Mouse (Mus musculus): ENCODE measurements around the gene E2f2.

Gene E2f2

GRCm38 (mm10) chr4:136145362-136145885, 26.8 kb upstream of the E2f2 start:
- no peak for DNase-seq

- DNase-seq, result no peak
Measured at GRCm38 (mm10) chr4:136145991-136146711, 26.0 kb upstream of the E2f2 start.

DNA sequence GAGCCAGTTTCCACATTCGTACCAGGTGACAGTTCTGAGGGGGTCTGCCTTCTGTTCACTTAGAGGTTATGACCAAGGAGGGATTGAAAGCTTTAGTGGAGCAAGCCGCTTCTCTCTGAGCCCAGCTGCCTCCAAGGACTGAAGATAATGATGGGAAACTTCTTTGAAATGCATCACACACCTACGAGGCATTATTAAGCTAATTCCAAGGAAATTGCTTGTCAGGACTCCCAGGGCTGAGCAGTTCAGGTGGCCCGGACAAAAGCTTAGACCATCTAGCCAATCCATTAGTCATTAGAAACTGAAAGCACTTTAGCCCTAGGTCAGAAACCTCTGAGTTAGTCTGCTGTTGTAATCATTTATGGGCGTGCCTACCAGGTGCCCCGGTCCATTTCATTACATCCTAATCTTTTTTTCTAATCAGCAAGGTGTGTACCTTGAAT, 25.5 kb upstream of the E2f2 start:
- no peak for DNase-seq

DNA sequence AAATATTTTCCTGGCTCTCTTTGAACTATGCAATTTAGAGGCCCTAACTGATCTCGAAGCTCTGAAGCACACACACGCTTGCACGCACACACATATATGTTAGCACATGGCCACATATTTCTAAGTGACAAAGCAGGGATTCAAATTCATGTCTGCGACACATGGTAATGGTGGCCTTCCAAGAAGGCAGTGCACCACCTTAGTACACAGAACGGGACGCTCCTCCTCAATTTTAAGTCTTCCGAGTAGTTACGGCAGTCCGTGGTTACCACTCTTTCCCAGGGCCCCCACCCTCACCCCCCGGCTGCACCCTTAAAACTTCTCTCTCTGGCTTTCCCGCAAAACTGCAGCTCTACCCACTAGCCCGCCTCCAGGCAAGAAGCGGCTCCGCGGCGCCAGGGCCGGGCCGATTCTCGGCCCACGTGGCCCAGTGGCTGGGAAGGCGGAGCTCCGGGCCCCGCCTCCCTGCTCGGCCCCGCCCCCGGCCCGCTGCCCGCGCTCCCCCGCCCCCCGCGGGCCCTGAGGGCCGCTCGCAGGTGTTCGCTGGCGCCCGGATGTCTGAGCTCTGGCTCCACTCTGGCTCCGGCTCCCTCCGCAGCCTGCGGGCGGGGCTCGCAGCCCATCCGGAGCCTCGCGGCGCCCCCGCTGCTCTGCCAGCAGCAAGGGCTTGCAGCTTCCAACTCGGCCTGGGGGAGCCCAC, 24.6 kb upstream of the E2f2 start:
- DNase-seq, result peak; percentile 67 to 77

DNA sequence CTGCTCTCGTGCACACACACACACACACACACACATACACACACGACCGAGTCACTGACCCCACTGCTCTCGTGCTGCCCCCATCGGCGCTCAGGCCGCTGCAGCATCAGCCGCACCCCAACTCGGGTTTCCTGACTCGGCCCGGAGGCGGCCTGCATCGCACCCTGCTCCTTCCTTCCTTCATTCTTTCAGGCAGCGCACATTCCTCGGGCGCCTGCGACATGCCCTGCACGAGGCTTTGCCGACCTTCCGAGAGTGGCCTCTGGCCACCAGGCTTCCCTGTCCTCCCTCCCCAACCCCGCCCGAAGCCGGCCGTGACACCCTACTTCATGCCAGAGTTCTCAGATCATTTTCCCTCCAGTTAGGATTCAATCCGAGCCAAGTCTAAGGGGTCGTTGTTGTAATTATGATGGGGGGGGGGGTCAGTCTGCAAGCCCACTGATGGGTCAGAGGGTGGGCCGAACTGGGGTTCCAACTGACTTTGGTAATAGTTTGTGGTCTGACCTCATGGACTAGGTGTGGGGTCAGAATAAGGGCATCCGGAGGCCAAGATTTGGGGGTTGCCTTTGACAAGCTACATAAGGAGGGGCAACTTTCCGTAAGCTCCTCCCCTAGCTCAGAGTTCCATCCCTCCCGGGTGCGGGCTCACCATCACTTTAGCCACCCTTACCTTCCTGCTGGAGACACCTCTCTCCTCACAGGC, 23.7 kb upstream of the E2f2 start:
- peak in 1 of 2 experiments; percentile 36 for DNase-seq

DNA sequence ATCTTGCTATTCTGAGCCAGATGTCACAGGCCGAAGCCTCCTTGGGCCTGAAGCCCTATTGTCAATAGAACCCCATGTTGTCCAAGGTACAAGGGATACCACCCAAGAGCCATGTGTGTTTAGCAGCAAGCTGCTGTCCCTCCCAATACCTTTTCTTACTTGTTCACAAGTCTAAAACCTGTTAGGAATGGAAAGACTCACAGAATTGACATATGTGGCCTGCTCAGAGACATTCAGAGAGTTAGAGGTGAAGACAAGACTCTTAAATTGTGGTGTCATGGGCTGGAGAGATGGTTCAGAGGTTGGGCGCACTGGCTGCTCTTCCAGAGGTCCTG, 23.2 kb upstream of the E2f2 start:
- DNase-seq, result no peak

GRCm38 (mm10) chr4:136149734-136150133, 22.5 kb upstream of the E2f2 start:
- peak in 1 of 2 experiments; percentile 63 for DNase-seq

DNA sequence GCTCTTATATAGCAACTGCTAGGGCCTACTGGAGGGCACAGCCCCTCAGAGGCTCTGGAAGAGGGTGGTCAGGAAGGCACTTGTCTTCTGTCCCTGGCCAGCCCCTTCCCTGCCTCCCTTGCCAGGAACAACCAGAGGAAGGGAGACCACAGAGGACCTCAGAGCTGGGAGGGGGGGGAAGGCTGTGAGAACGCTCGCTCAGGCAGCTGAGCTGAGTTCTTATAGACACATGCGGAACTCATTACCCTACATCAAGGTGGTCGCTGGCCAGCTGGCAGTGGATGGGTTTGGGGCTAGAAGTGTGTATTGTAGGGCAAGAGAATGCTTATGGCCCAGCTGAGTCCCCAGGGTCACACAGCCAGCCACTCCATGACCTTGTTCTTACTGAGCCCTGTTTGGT, 21.6 kb upstream of the E2f2 start:
- no peak for DNase-seq

DNA sequence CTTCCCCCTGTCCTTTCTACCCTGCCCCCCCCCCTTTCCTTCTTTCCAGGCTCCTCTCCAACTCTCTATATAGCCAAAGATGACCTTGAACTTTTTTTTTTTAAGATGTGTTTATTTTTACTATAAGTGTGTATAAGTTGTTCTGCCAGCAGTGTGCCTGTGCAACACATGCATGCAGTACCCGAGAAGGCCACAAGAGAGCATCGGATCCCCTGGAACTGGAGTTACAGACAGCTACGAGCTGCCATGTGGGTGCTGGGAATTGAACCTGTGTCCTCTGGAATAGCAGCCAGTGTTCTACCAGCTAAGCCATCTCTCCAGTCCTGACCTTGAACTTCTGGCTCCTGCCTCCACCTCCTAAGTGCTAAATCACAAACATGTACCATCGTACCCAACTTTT, 19.4 kb upstream of the E2f2 start:
- peak in 1 of 2 experiments; percentile 44 for DNase-seq

DNA sequence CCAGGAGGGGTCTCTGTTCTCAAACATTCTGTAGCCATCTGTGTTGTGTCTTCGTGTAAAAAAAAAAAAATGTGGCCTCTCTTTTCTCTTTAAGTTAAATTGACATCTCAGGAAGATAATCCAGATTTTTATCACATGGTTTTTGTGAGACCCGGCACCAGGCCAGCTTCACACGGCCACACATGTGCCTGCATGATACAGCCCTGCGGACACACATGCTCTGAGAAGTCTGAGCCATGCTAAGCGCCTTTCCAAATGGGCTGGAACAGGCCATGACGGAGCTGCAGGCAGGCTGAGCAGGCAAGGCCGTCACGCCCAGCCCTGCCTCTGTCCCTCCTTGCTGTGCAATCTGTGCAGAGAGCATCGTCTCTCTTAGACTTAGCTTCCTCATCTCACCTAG, 17.7 kb upstream of the E2f2 start:
- peak in 1 of 2 experiments; percentile 45 for DNase-seq

- no peak for DNase-seq
Measured at GRCm38 (mm10) chr4:136158498-136158897, 13.7 kb upstream of the E2f2 start.

GRCm38 (mm10) chr4:136159802-136160397, 12.3 kb upstream of the E2f2 start:
- DNase-seq, result peak; percentile 86

DNA sequence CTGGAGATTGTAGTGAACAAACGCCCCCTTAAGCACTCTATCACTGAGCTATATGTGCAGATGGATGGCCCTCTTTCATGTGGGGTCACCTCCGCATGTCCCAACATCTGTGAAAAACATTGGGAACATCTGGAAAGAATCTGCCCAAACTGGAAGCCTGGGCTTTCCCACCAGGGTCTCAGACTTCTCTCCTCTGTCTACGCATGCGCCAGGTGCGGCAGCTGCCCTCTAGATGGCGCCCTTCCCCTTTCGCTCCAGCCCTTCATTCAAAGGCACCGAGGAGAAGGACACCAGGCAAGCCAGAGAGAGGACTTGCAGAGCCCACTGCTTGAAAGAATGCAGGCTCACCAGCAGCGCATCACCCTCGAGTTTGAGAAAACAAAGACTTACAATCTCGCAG, 8.7 kb upstream of the E2f2 start:
- DNase-seq, result peak; percentile 93 to 95

DNA sequence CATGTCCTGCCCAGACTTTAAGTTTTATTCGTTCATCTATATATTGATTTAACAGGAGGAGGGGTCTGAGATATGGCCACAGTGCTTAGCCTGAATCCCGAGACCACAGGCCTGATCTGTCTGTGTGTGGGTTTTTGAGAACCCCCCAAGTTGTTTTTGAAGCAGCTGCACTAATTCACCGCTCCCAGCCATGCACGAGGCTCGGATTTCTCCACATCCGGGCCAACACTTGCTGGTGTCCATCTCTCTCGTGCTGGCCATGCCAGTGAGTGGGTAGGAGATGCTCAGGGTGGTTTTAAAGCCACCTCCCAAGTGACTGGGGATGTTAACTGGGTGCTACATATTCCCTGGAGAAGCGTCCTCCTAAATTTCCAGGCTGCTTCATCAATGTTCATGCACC, 7.2 kb upstream of the E2f2 start:
- DNase-seq, result no peak

GRCm38 (mm10) chr4:136167701-136168100, 4.5 kb upstream of the E2f2 start:
- DNase-seq, result no peak

- no peak for DNase-seq
Measured at GRCm38 (mm10) chr4:136170401-136170800, 1.8 kb upstream of the E2f2 start.

- DNase-seq, result no peak
Measured at GRCm38 (mm10) chr4:136171455-136171854, 739 bp upstream of the E2f2 start.

- DNase-seq, result peak; percentile 83 to 85
Measured at GRCm38 (mm10) chr4:136172542-136173209, 482 bp downstream of the E2f2 start.

GRCm38 (mm10) chr4:136173210-136173715, 1.1 kb downstream of the E2f2 start:
- DNase-seq, result no peak

- DNase-seq, result peak in 1 of 2 experiments; percentile 30
Measured at GRCm38 (mm10) chr4:136174216-136175193, 2.3 kb downstream of the E2f2 start.

- DNase-seq, result no peak
Measured at GRCm38 (mm10) chr4:136176022-136176552, 3.9 kb downstream of the E2f2 start.
